ENCODE assay signal across 8 mouse cellular contexts in the genomic region with DNA sequence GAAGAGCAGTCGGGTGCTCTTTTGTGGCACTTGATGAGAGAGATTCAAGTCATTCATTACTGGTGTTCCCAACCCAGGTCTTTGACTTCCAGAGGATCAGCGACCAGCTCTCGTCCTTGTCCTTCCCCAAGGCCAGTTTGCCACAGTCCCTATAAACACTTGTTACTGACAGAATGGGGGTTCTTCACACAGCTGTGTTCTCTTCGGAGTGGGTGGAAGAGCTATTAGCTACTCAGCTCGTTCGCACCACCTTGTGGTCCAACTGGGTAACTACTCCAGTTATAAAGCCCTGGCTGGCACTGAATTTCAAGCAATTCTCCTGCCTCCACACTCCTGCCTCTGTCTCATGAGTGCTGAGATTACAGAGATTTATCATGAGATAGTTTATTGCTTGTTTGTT. TPM values are rescaled to one million over a fixed set of nuclear protein-coding genes. Genes with fewer than 3 reads are reported as not detected.
DNase-seq lines count a peak whose midpoint lies in the region; ATAC-seq and TF ChIP-seq lines count a peak whose summit lies in the region.
"Had no signal": no experiment of that assay in that cellular context is flagged by ENCODE, and none has a peak within 500 bp of the region (broad histone marks: within the 10 kb centered on the region; RNA-seq: fewer than 3 reads in every experiment).

No protein-coding gene starts in this region.

- no peak overlapping the region for H3K27ac ChIP-seq in ES-Bruce4 (ENCODE audit: insufficient read depth, low read length)
- no peak overlapping the region for H3K27ac ChIP-seq in embryonic facial prominence, embryonic 11.5 days (replicated peaks; ENCODE audit: low read depth, low read length)
- no peak overlapping the region for H3K27ac ChIP-seq in heart, embryonic 15.5 days
- H3K27ac ChIP-seq: limb, embryonic 15.5 days had no signal

- WGBS in embryonic facial prominence, embryonic 11.5 days: 19% methylated on average over 6 of the region's 6 CpGs
- WGBS in heart, embryonic 15.5 days: 20% methylated on average over 6 of the region's 6 CpGs

- TF ChIP-seq CTCF in ES-Bruce4 (IDR thresholded peaks at IDR 0.05; ENCODE audit: low read depth, low read length): peak; percentile 64

- DNase-seq in adrenal gland, adult 18-20 months (ENCODE audit: low spot score in 2 of 2): peak; percentile 63 to 73
- peak; percentile 85 for DNase-seq in embryonic facial prominence, embryonic 11.5 days (ENCODE audit: low spot score)
- DNase-seq in layer of hippocampus, adult 18-20 months (ENCODE audit: low spot score in 2 of 2): peak; percentile 43 to 84
- peak; percentile 82 for DNase-seq in lung, postnatal 10 days
- DNase-seq in right cerebral cortex, postnatal 10 days (ENCODE audit: low spot score in 2 of 2): peak; percentile 70 to 86

- H3K27me3 ChIP-seq in ES-Bruce4 (ENCODE audit: control insufficient read depth, insufficient read depth, low read length, poor library complexity, severe bottlenecking): no peaks in the 10 kb centered on the region
- no peaks in the 10 kb centered on the region for H3K27me3 ChIP-seq in embryonic facial prominence, embryonic 11.5 days (ENCODE audit: control insufficient read depth, insufficient read depth, low read length)
- H3K27me3 ChIP-seq in heart, embryonic 15.5 days: no peaks in the 10 kb centered on the region
- H3K27me3 ChIP-seq: limb, embryonic 15.5 days had no signal

- no peak for TF ChIP-seq EP300 in ES-Bruce4 (IDR thresholded peaks at IDR 0.05; ENCODE audit: insufficient read depth, low read depth, low read length)

- no peak overlapping the region for H3K4me3 ChIP-seq in ES-Bruce4 (ENCODE audit: low read depth, low read length)
- no peak overlapping the region for H3K4me3 ChIP-seq in embryonic facial prominence, embryonic 11.5 days (ENCODE audit: low read depth, low read length)
- no peak overlapping the region for H3K4me3 ChIP-seq in heart, embryonic 15.5 days
- H3K4me3 ChIP-seq: limb, embryonic 15.5 days had no signal

- peaks cover 16% of the 10 kb centered on the region for H3K9me3 ChIP-seq in ES-Bruce4 (replicated peaks; ENCODE audit: control insufficient read depth, insufficient read depth, low read length, poor library complexity, severe bottlenecking)
- no peaks in the 10 kb centered on the region for H3K9me3 ChIP-seq in embryonic facial prominence, embryonic 11.5 days (replicated peaks; ENCODE audit: control insufficient read depth, low read length)
- H3K9me3 ChIP-seq in heart, embryonic 15.5 days (replicated peaks): no peaks in the 10 kb centered on the region
- H3K9me3 ChIP-seq: limb, embryonic 15.5 days had no signal

- no peaks in the 10 kb centered on the region for H3K4me1 ChIP-seq in ES-Bruce4 (ENCODE audit: control insufficient read depth, insufficient read depth, low read length)
- H3K4me1 ChIP-seq in embryonic facial prominence, embryonic 11.5 days (ENCODE audit: control insufficient read depth, insufficient read depth, low read length): no peaks in the 10 kb centered on the region
- 0 out of 2 replicates have a peak, but pooled peaks cover under 1% of the 10 kb centered on the region for H3K4me1 ChIP-seq in heart, embryonic 15.5 days (replicated peaks)
- H3K4me1 ChIP-seq: limb, embryonic 15.5 days had no signal

- no peak overlapping the region for H3K9ac ChIP-seq in ES-Bruce4 (ENCODE audit: low read depth, poor library complexity, severe bottlenecking)
- no peak overlapping the region for H3K9ac ChIP-seq in embryonic facial prominence, embryonic 11.5 days (replicated peaks; ENCODE audit: low read length)
- H3K9ac ChIP-seq in heart, embryonic 15.5 days: no peak overlapping the region
- H3K9ac ChIP-seq: limb, embryonic 15.5 days had no signal

- 0 out of 2 replicates have a peak, but pooled peaks have one; percentile 59 for ATAC-seq in embryonic facial prominence, embryonic 11.5 days (replicated peaks; ENCODE audit: insufficient number of reproducible peaks, low FRiP score, low TSS enrichment, low read depth)
- peak; percentile 70; the same call in 1 of the 2 replicates for ATAC-seq in heart, embryonic 15.5 days (replicated peaks; ENCODE audit: insufficient number of reproducible peaks, insufficient read depth, low FRiP score, low read depth)

- TF ChIP-seq POLR2A in ES-Bruce4 (IDR thresholded peaks at IDR 0.05; ENCODE audit: insufficient read depth, low read length): no peak

- no peak overlapping the region for H3K4me2 ChIP-seq in embryonic facial prominence, embryonic 11.5 days (ENCODE audit: low read depth, low read length)
- no peak overlapping the region for H3K4me2 ChIP-seq in heart, embryonic 15.5 days
- H3K4me2 ChIP-seq: limb, embryonic 15.5 days had no signal

- no peaks in the 10 kb centered on the region for H3K36me3 ChIP-seq in ES-Bruce4 (ENCODE audit: control insufficient read depth, insufficient read depth, low read length, poor library complexity, severe bottlenecking)
- no peaks in the 10 kb centered on the region for H3K36me3 ChIP-seq in embryonic facial prominence, embryonic 11.5 days (replicated peaks; ENCODE audit: control insufficient read depth, insufficient read depth, low read depth, low read length)
- H3K36me3 ChIP-seq in heart, embryonic 15.5 days: no peaks in the 10 kb centered on the region
- H3K36me3 ChIP-seq: limb, embryonic 15.5 days had no signal

RNA-seq across cellular contexts. Expression of a gene that starts 14.5 kb away (rescaled TPM):
- 28.8 and 31.3 TPM in 2 replicates for polyA plus RNA-seq in ES-Bruce4 (2011; ENCODE audit: insufficient read depth, insufficient read length, low read depth, missing spikeins)
- 10 to 100 TPM; 52.1 to 54.2 TPM for total RNA-seq in adrenal gland, adult 18-20 months (2021)
- 6.9 and 7.4 TPM in 2 replicates for polyA plus RNA-seq in embryonic facial prominence, embryonic 11.5 days (2014; fragmentation: Nextera tagmentation; extraction: Ambion mirVana)
- polyA plus RNA-seq in heart, embryonic 15.5 days (2015; fragmentation: Nextera tagmentation; extraction: Ambion mirVana): 12.0 and 12.7 TPM in 2 replicates
- total RNA-seq in layer of hippocampus, adult 18-20 months (2021): 100 to 1,000 TPM; 146 to 158 TPM
